Mouse (Mus musculus): ENCODE results near the gene Wdr24. TPM values are rescaled to one million over a fixed set of nuclear protein-coding genes. Genes with fewer than 3 reads are reported as not detected.

Wdr24 gene
- polyA plus RNA-seq, 1 experiment from 2014 or later: 35.3 TPM

GRCm38 (mm10) chr17:25818851-25819780 lies 4.3 kb upstream of the Wdr24 start:
- peak; percentile 17; the same call in 1 of the 2 replicates for ATAC-seq (ENCODE audit: low FRiP score, low TSS enrichment)

GRCm38 (mm10) chr17:25824362-25825142 lies 1.1 kb downstream of the Wdr24 start:
- H3K9ac ChIP-seq (replicated peaks; ENCODE audit: low read length): peak overlapping the region; percentile 86
- H3K27ac ChIP-seq (ENCODE audit: low read length): no peak overlapping the region
- peaks cover 25% of the 10 kb centered on the region for H3K4me1 ChIP-seq (ENCODE audit: insufficient read depth, low read length)
- ATAC-seq (ENCODE audit: low FRiP score, low TSS enrichment): no peak
- H3K4me3 ChIP-seq (ENCODE audit: low read length): peak overlapping the region; percentile 75
- H3K9me3 ChIP-seq (ENCODE audit: low read length): no peaks in the 10 kb centered on the region
- peaks cover 16% of the 10 kb centered on the region for H3K27me3 ChIP-seq (ENCODE audit: insufficient read depth, low read length)
- 70% methylated on average over 16 of the region's 17 CpGs for WGBS
- H3K36me3 ChIP-seq (ENCODE audit: insufficient read depth, low read length): peaks cover 15% of the 10 kb centered on the region
- peak overlapping the region; percentile 98 for H3K4me2 ChIP-seq (replicated peaks; ENCODE audit: low read depth, low read length)

More at GRCm38 (mm10) chr17:25818851-25819780, 4.3 kb upstream of the Wdr24 start:
- Histone ChIP-seq H3K4me1 (ENCODE audit: insufficient read depth, low read length) (peaks cover 9% of the 10 kb centered on the region; the same call in 1 of the 2 replicates), H3K4me2 (replicated peaks; ENCODE audit: low read depth, low read length) (peak overlapping the region; percentile 47), H3K36me3 (ENCODE audit: insufficient read depth, low read length) (no peaks in the 10 kb centered on the region), H3K27ac (ENCODE audit: low read length) (no peak overlapping the region), H3K9ac (replicated peaks; ENCODE audit: low read length) (0 out of 2 replicates have a peak overlapping the region, but pooled peaks have one; percentile 22), H3K9me3 (ENCODE audit: low read length) (no peaks in the 10 kb centered on the region), H3K4me3 (ENCODE audit: low read length) (peak overlapping the region; percentile 28), H3K27me3 (ENCODE audit: insufficient read depth, low read length) (peaks cover 46% of the 10 kb centered on the region)
- WGBS: 4% methylated on average over 46 of the region's 46 CpGs

- no peak for ATAC-seq (ENCODE audit: low FRiP score, low TSS enrichment)
- Histone ChIP-seq H3K9me3 (ENCODE audit: low read length) (no peaks in the 10 kb centered on the region), H3K36me3 (ENCODE audit: insufficient read depth, low read length) (peaks cover 17% of the 10 kb centered on the region), H3K4me1 (ENCODE audit: insufficient read depth, low read length) (peaks cover 32% of the 10 kb centered on the region), H3K27ac (ENCODE audit: low read length) (no peak overlapping the region), H3K4me3 (ENCODE audit: low read length) (no peak overlapping the region), H3K27me3 (ENCODE audit: insufficient read depth, low read length) (peaks cover 8% of the 10 kb centered on the region), H3K4me2 (replicated peaks; ENCODE audit: low read depth, low read length) (no peak overlapping the region), H3K9ac (replicated peaks; ENCODE audit: low read length) (no peak overlapping the region)
- 89% methylated on average over 6 of the region's 6 CpGs for WGBS
Measured at GRCm38 (mm10) chr17:25825311-25825710, 1.9 kb downstream of the Wdr24 start.

- Histone ChIP-seq H3K4me3 (ENCODE audit: low read length) (no peak overlapping the region), H3K9ac (replicated peaks; ENCODE audit: low read length) (no peak overlapping the region), H3K4me2 (replicated peaks; ENCODE audit: low read depth, low read length) (no peak overlapping the region), H3K27me3 (ENCODE audit: insufficient read depth, low read length) (peaks cover 5% of the 10 kb centered on the region; the same call in 1 of the 2 replicates), H3K4me1 (ENCODE audit: insufficient read depth, low read length) (peaks cover 40% of the 10 kb centered on the region), H3K27ac (ENCODE audit: low read length) (no peak overlapping the region), H3K36me3 (ENCODE audit: insufficient read depth, low read length) (peaks cover 25% of the 10 kb centered on the region), H3K9me3 (ENCODE audit: low read length) (no peaks in the 10 kb centered on the region)
- 95% methylated on average over 27 of the region's 27 CpGs for whole genome bisulfite sequencing
- no peak for ATAC-seq (ENCODE audit: low FRiP score, low TSS enrichment)
Measured at GRCm38 (mm10) chr17:25825984-25826570, 2.6 kb downstream of the Wdr24 start.

- 95% methylated on average over 13 of the region's 13 CpGs for WGBS
- Histone ChIP-seq H3K4me1 (ENCODE audit: insufficient read depth, low read length) (peaks cover 49% of the 10 kb centered on the region), H3K4me2 (replicated peaks; ENCODE audit: low read depth, low read length) (no peak overlapping the region), H3K9ac (replicated peaks; ENCODE audit: low read length) (no peak overlapping the region), H3K27me3 (ENCODE audit: insufficient read depth, low read length) (peaks cover under 1% of the 10 kb centered on the region; the same call in 1 of the 2 replicates), H3K36me3 (ENCODE audit: insufficient read depth, low read length) (peaks cover 30% of the 10 kb centered on the region), H3K27ac (ENCODE audit: low read length) (no peak overlapping the region), H3K9me3 (ENCODE audit: low read length) (no peaks in the 10 kb centered on the region), H3K4me3 (ENCODE audit: low read length) (no peak overlapping the region)
- ATAC-seq (ENCODE audit: low FRiP score, low TSS enrichment): no peak
Measured at GRCm38 (mm10) chr17:25827011-25827410, 3.6 kb downstream of the Wdr24 start.

GRCm38 (mm10) chr17:25827546-25828222 lies 4.3 kb downstream of the Wdr24 start:
- Histone ChIP-seq H3K4me3 (ENCODE audit: low read length) (no peak overlapping the region; the same call in 1 of the 2 replicates), H3K27me3 (ENCODE audit: insufficient read depth, low read length) (no peaks in the 10 kb centered on the region), H3K4me1 (ENCODE audit: insufficient read depth, low read length) (peaks cover 51% of the 10 kb centered on the region), H3K4me2 (replicated peaks; ENCODE audit: low read depth, low read length) (no peak overlapping the region), H3K9ac (replicated peaks; ENCODE audit: low read length) (no peak overlapping the region), H3K27ac (ENCODE audit: low read length) (peak overlapping the region; percentile 86; the same call in 1 of the 2 replicates), H3K9me3 (ENCODE audit: low read length) (no peaks in the 10 kb centered on the region), H3K36me3 (ENCODE audit: insufficient read depth, low read length) (peaks cover 30% of the 10 kb centered on the region)
- WGBS: 86% methylated on average over 22 of the region's 22 CpGs
- ATAC-seq (ENCODE audit: low FRiP score, low TSS enrichment): no peak

- H3K27me3 ChIP-seq (ENCODE audit: insufficient read depth, low read length): no peaks in the 10 kb centered on the region
- peaks cover 51% of the 10 kb centered on the region for H3K4me1 ChIP-seq (ENCODE audit: insufficient read depth, low read length)
- ATAC-seq (ENCODE audit: low FRiP score, low TSS enrichment): no peak
- H3K4me2 ChIP-seq (replicated peaks; ENCODE audit: low read depth, low read length): peak overlapping the region; percentile 64
- no peaks in the 10 kb centered on the region for H3K9me3 ChIP-seq (ENCODE audit: low read length)
- H3K36me3 ChIP-seq (ENCODE audit: insufficient read depth, low read length): peaks cover 30% of the 10 kb centered on the region
- peak overlapping the region; percentile 75 for H3K9ac ChIP-seq (replicated peaks; ENCODE audit: low read length)
- WGBS: 84% methylated on average over 8 of the region's 8 CpGs
- peak overlapping the region; percentile 58 for H3K4me3 ChIP-seq (ENCODE audit: low read length)
- peak overlapping the region; percentile 86 for H3K27ac ChIP-seq (ENCODE audit: low read length)
Measured at GRCm38 (mm10) chr17:25828223-25828594, 4.8 kb downstream of the Wdr24 start.

- peak; percentile 24; the same call in 1 of the 2 replicates for ATAC-seq (ENCODE audit: low FRiP score, low TSS enrichment)
- H3K4me3 ChIP-seq (ENCODE audit: low read length): peak within 1 kb of the TSS; percentile 58
- H3K36me3 ChIP-seq (ENCODE audit: insufficient read depth, low read length): peaks cover 30% of the 10 kb centered on the region
- H3K9me3 ChIP-seq (ENCODE audit: low read length): no peaks in the 10 kb centered on the region
- peak within 1 kb of the TSS; percentile 75 for H3K9ac ChIP-seq (replicated peaks; ENCODE audit: low read length)
- peaks cover 50% of the 10 kb centered on the region for H3K4me1 ChIP-seq (ENCODE audit: insufficient read depth, low read length)
- H3K27me3 ChIP-seq (ENCODE audit: insufficient read depth, low read length): no peaks in the 10 kb centered on the region
- H3K27ac ChIP-seq (ENCODE audit: low read length): peak within 1 kb of the TSS; percentile 86
- H3K4me2 ChIP-seq (replicated peaks; ENCODE audit: low read depth, low read length): peak within 1 kb of the TSS; percentile 64
- 0% methylated on average over 32 of the region's 32 CpGs for WGBS
Measured at GRCm38 (mm10) chr17:25828712-25829557, 5.5 kb downstream of the Wdr24 start, which contains the start of gene Jmjd8. TSS of gene Jmjd8 (plus strand) at chr17:25828867.
